Comparison of ENCODE assay signal across 8 mouse cellular contexts in the genomic region with DNA sequence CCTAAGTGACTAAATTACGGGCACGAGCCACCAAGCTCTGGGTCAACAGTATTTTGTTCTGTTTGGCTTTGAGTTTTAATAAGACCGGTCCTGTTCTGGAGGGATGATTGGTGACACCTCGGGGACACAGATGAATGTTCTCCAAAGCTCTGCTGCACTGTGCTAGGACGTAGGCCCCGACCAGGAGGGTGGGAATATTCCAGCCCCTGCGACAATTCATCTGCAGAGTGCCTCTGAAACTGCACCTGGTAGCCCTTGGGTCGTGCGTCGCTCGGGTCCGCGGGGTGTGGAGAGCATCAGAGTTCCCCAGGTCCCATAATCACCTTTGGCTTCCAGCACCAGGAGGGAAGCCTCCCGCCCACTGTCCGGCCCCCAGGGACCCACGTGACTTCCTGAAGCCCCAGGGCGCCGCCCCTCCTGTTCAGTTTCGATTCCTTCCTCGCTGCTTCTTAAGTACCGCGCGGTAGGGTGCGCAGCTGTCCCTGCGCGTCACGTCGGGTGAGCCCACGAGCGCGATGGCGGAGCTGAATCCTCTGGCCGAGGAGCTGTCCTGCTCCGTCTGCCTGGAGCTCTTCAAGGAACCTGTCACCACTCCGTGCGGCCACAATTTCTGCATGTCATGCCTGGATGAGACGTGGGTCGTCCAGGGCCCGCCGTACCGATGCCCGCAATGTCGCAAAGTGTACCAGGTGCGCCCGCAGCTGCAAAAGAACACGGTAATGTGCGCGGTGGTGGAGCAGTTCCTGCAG. TPM values are rescaled to one million over a fixed set of nuclear protein-coding genes. Genes with fewer than 3 reads are reported as not detected.
DNase-seq lines count a peak whose midpoint lies in the region; ATAC-seq and TF ChIP-seq lines count a peak whose summit lies in the region.

A gene (plus strand): TSS at position 403 of the 749 bp plus-strand sequence.

- DNase-seq in NIH3T3 (ENCODE audit: low read depth): peak; percentile 98
- DNase-seq in gastrocnemius, postnatal 25 days: peak; percentile 89
- peak; percentile 25 to 45 for DNase-seq in left cerebral cortex, postnatal 36 days (ENCODE audit: low spot score in 2 of 2)
- peak; percentile 86 for DNase-seq in mesoderm, embryonic 11.5 days (ENCODE audit: low read depth, low spot score)
- DNase-seq in right cerebral cortex, postnatal 14 days: peak; percentile 69
- DNase-seq in urinary bladder, postnatal 14 days (ENCODE audit: low spot score): peak; percentile 95

- peak; percentile 54; the same call in 1 of the 2 replicates for TF ChIP-seq POLR2A in cortical plate, adult 2 months (IDR thresholded peaks at IDR 0.05; ENCODE audit: extremely low read depth, insufficient read depth, low read length)

- 0 out of 2 replicates have a peak within 1 kb of the TSS, but pooled peaks have one; percentile 21 for H3K27ac ChIP-seq in cortical plate, adult 2 months (ENCODE audit: insufficient read depth, low read length)

- H3K4me1 ChIP-seq in cortical plate, adult 2 months (ENCODE audit: control insufficient read depth, insufficient read depth, low read length): no peaks in the 10 kb centered on the region; the same call in 1 of the 2 replicates

- ATAC-seq in inflammation-experienced regulatory T-cells, adult 6 months: peak; percentile 99

- intact Hi-C loops in left cerebral cortex, postnatal 36 days (cut with DNase I): no loop called here

- H3K4me3 ChIP-seq in cortical plate, adult 2 months (ENCODE audit: insufficient read depth, low read length): peak within 1 kb of the TSS; percentile 42

- no peak for TF ChIP-seq CTCF in cortical plate, adult 2 months (IDR thresholded peaks at IDR 0.05; ENCODE audit: extremely low read depth, insufficient read depth, low read length)

RNA-seq across cellular contexts. Expression of the gene that starts here (rescaled TPM):
- polyA plus RNA-seq in cortical plate, adult 2 months (2012; rRNA removed): 3.2 and 3.7 TPM in 2 replicates
- total RNA-seq in gastrocnemius, postnatal 25 days (2021): 1 to 10 TPM; 6.0 to 7.9 TPM
- 10 to 100 TPM in 2 of 3 experiments, 1 to 10 TPM in 1; 9.6 to 11.3 (median 10.1) TPM for polyA plus RNA-seq in inflammation-experienced regulatory T-cells, adult 6 months (2017; shearing (Covaris generic))
- total RNA-seq in left cerebral cortex, postnatal 36 days (2021): 1 to 10 TPM; 4.1 to 4.9 TPM

Comparison
In these comparisons a context has a peak if more than half of its experiments do, and no peak if none do; other contexts are left out.
1. Peak in every context shown above with its lines: DNase-seq, ATAC-seq, H3K4me3 ChIP-seq and H3K27ac ChIP-seq.
2. DNase-seq: peak in every context shown above with its lines; median percentile 98 in NIH3T3; 95 in urinary bladder, postnatal 14 days; 89 in gastrocnemius, postnatal 25 days; 86 in mesoderm, embryonic 11.5 days; 69 in right cerebral cortex, postnatal 14 days; 35 in left cerebral cortex, postnatal 36 days.